Mouse (Mus musculus): ENCODE measurements around the gene Pax5. TPM values are rescaled to one million over a fixed set of nuclear protein-coding genes. Genes with fewer than 3 reads are reported as not detected.

Gene Pax5
- polyA plus RNA-seq, 1 experiment from 2014 or later: not detected

GRCm38 (mm10) chr4:44630059-44630458 is 80.2 kb downstream of the Pax5 start:
- H3K4me2 ChIP-seq (ENCODE audit: low read depth, severe bottlenecking): no peak overlapping the region
- 0 out of 2 replicates have a peak, but pooled peaks cover 3% of the 10 kb centered on the region for H3K4me1 ChIP-seq (ENCODE audit: control insufficient read depth, insufficient read depth, low read length)
- no peaks in the 10 kb centered on the region for H3K36me3 ChIP-seq (ENCODE audit: control insufficient read depth, insufficient read depth, low read length)
- ATAC-seq (ENCODE audit: insufficient number of reproducible peaks, low FRiP score, low TSS enrichment, low read depth): no peak
- DNase-seq (ENCODE audit: low spot score): no peak
- H3K27ac ChIP-seq (replicated peaks; ENCODE audit: low read depth, low read length): no peak overlapping the region
- H3K9me3 ChIP-seq (ENCODE audit: control insufficient read depth, low read length): no peaks in the 10 kb centered on the region
- H3K27me3 ChIP-seq (ENCODE audit: control insufficient read depth, insufficient read depth, low read length): no peaks in the 10 kb centered on the region
- H3K4me3 ChIP-seq (ENCODE audit: low read depth, low read length): no peak overlapping the region
- 61% methylated on average over 6 of the region's 6 CpGs for WGBS
- no peak overlapping the region for H3K9ac ChIP-seq (ENCODE audit: low read length)

GRCm38 (mm10) chr4:44627890-44628289 is 82.4 kb downstream of the Pax5 start:
- H3K27me3 ChIP-seq (ENCODE audit: control insufficient read depth, insufficient read depth, low read length): no peaks in the 10 kb centered on the region; the same call in 1 of the 2 replicates
- no peak overlapping the region for H3K27ac ChIP-seq (replicated peaks; ENCODE audit: low read depth, low read length)
- ATAC-seq (ENCODE audit: insufficient number of reproducible peaks, low FRiP score, low TSS enrichment, low read depth) (no peak), DNase-seq (ENCODE audit: low spot score) (no peak)
- peaks cover 3% of the 10 kb centered on the region; the same call in 1 of the 2 replicates for H3K4me1 ChIP-seq (ENCODE audit: control insufficient read depth, insufficient read depth, low read length)
- H3K9me3 ChIP-seq (ENCODE audit: control insufficient read depth, low read length): no peaks in the 10 kb centered on the region
- H3K36me3 ChIP-seq (ENCODE audit: control insufficient read depth, insufficient read depth, low read length): no peaks in the 10 kb centered on the region
- no peak overlapping the region for H3K4me2 ChIP-seq (ENCODE audit: low read depth, severe bottlenecking)
- H3K4me3 ChIP-seq (ENCODE audit: low read depth, low read length): no peak overlapping the region
- no peak overlapping the region for H3K9ac ChIP-seq (ENCODE audit: low read length)

GRCm38 (mm10) chr4:44625108-44625424 is 85.2 kb downstream of the Pax5 start:
- Histone ChIP-seq H3K4me3 (ENCODE audit: low read depth, low read length) (no peak overlapping the region), H3K36me3 (ENCODE audit: control insufficient read depth, insufficient read depth, low read length) (no peaks in the 10 kb centered on the region), H3K27me3 (ENCODE audit: control insufficient read depth, insufficient read depth, low read length) (no peaks in the 10 kb centered on the region; the same call in 1 of the 2 replicates), H3K4me1 (ENCODE audit: control insufficient read depth, insufficient read depth, low read length) (peaks cover 3% of the 10 kb centered on the region; the same call in 1 of the 2 replicates), H3K9me3 (ENCODE audit: control insufficient read depth, low read length) (no peaks in the 10 kb centered on the region; the same call in 1 of the 2 replicates), H3K9ac (ENCODE audit: low read length) (no peak overlapping the region), H3K27ac (replicated peaks; ENCODE audit: low read depth, low read length) (no peak overlapping the region), H3K4me2 (ENCODE audit: low read depth, severe bottlenecking) (no peak overlapping the region)
- no peak for ATAC-seq (ENCODE audit: insufficient number of reproducible peaks, low FRiP score, low TSS enrichment, low read depth)
- WGBS: 87% methylated on average over 6 of the region's 6 CpGs
- DNase-seq (ENCODE audit: low spot score): no peak

GRCm38 (mm10) chr4:44624232-44625107 is 85.8 kb downstream of the Pax5 start:
- H3K36me3 ChIP-seq (ENCODE audit: control insufficient read depth, insufficient read depth, low read length): no peaks in the 10 kb centered on the region
- no peak overlapping the region for H3K4me2 ChIP-seq (ENCODE audit: low read depth, severe bottlenecking)
- no peaks in the 10 kb centered on the region; the same call in 1 of the 2 replicates for H3K27me3 ChIP-seq (ENCODE audit: control insufficient read depth, insufficient read depth, low read length)
- ATAC-seq (ENCODE audit: insufficient number of reproducible peaks, low FRiP score, low TSS enrichment, low read depth) (no peak), DNase-seq (ENCODE audit: low spot score) (no peak)
- H3K4me1 ChIP-seq (ENCODE audit: control insufficient read depth, insufficient read depth, low read length): peaks cover 3% of the 10 kb centered on the region; the same call in 1 of the 2 replicates
- no peak overlapping the region for H3K27ac ChIP-seq (replicated peaks; ENCODE audit: low read depth, low read length)
- WGBS: 81% methylated on average over 12 of the region's 12 CpGs
- no peak overlapping the region for H3K4me3 ChIP-seq (ENCODE audit: low read depth, low read length)
- H3K9me3 ChIP-seq (ENCODE audit: control insufficient read depth, low read length): no peaks in the 10 kb centered on the region; the same call in 1 of the 2 replicates
- H3K9ac ChIP-seq (ENCODE audit: low read length): no peak overlapping the region

GRCm38 (mm10) chr4:44623435-44623727 is 86.9 kb downstream of the Pax5 start:
- no peak overlapping the region for H3K9ac ChIP-seq (ENCODE audit: low read length)
- no peaks in the 10 kb centered on the region; the same call in 1 of the 2 replicates for H3K9me3 ChIP-seq (ENCODE audit: control insufficient read depth, low read length)
- H3K27me3 ChIP-seq (ENCODE audit: control insufficient read depth, insufficient read depth, low read length): no peaks in the 10 kb centered on the region; the same call in 1 of the 2 replicates
- no peaks in the 10 kb centered on the region for H3K36me3 ChIP-seq (ENCODE audit: control insufficient read depth, insufficient read depth, low read length)
- no peak for DNase-seq (ENCODE audit: low spot score)
- WGBS: 36% methylated on average over 5 of the region's 5 CpGs
- peaks cover 3% of the 10 kb centered on the region; the same call in 1 of the 2 replicates for H3K4me1 ChIP-seq (ENCODE audit: control insufficient read depth, insufficient read depth, low read length)
- no peak overlapping the region for H3K4me2 ChIP-seq (ENCODE audit: low read depth, severe bottlenecking)
- H3K27ac ChIP-seq (replicated peaks; ENCODE audit: low read depth, low read length): no peak overlapping the region
- no peak overlapping the region for H3K4me3 ChIP-seq (ENCODE audit: low read depth, low read length)
- no peak for ATAC-seq (ENCODE audit: insufficient number of reproducible peaks, low FRiP score, low TSS enrichment, low read depth)

- H3K27ac ChIP-seq (replicated peaks; ENCODE audit: low read depth, low read length): no peak overlapping the region
- H3K9ac ChIP-seq (ENCODE audit: low read length): no peak overlapping the region
- no peak for ATAC-seq (ENCODE audit: insufficient number of reproducible peaks, low FRiP score, low TSS enrichment, low read depth)
- no peaks in the 10 kb centered on the region for H3K36me3 ChIP-seq (ENCODE audit: control insufficient read depth, insufficient read depth, low read length)
- no peaks in the 10 kb centered on the region; the same call in 1 of the 2 replicates for H3K27me3 ChIP-seq (ENCODE audit: control insufficient read depth, insufficient read depth, low read length)
- H3K9me3 ChIP-seq (ENCODE audit: control insufficient read depth, low read length): no peaks in the 10 kb centered on the region; the same call in 1 of the 2 replicates
- no peak for DNase-seq (ENCODE audit: low spot score)
- no peak overlapping the region for H3K4me2 ChIP-seq (ENCODE audit: low read depth, severe bottlenecking)
- peaks cover 3% of the 10 kb centered on the region; the same call in 1 of the 2 replicates for H3K4me1 ChIP-seq (ENCODE audit: control insufficient read depth, insufficient read depth, low read length)
- no peak overlapping the region for H3K4me3 ChIP-seq (ENCODE audit: low read depth, low read length)
- WGBS: 52% methylated on average over 17 of the region's 17 CpGs
Observed at GRCm38 (mm10) chr4:44622682-44623434, 87.4 kb downstream of the Pax5 start.

- H3K27me3 ChIP-seq (ENCODE audit: control insufficient read depth, insufficient read depth, low read length): no peaks in the 10 kb centered on the region; the same call in 1 of the 2 replicates
- H3K4me1 ChIP-seq (ENCODE audit: control insufficient read depth, insufficient read depth, low read length): peaks cover 3% of the 10 kb centered on the region; the same call in 1 of the 2 replicates
- no peak overlapping the region for H3K4me3 ChIP-seq (ENCODE audit: low read depth, low read length)
- no peaks in the 10 kb centered on the region for H3K36me3 ChIP-seq (ENCODE audit: control insufficient read depth, insufficient read depth, low read length)
- H3K9ac ChIP-seq (ENCODE audit: low read length): no peak overlapping the region
- H3K9me3 ChIP-seq (ENCODE audit: control insufficient read depth, low read length): no peaks in the 10 kb centered on the region; the same call in 1 of the 2 replicates
- WGBS: 94% methylated on average over 5 of the region's 5 CpGs
- no peak overlapping the region for H3K4me2 ChIP-seq (ENCODE audit: low read depth, severe bottlenecking)
- H3K27ac ChIP-seq (replicated peaks; ENCODE audit: low read depth, low read length): no peak overlapping the region
- ATAC-seq (ENCODE audit: insufficient number of reproducible peaks, low FRiP score, low TSS enrichment, low read depth): no peak
- no peak for DNase-seq (ENCODE audit: low spot score)
Observed at GRCm38 (mm10) chr4:44620241-44620640, 90.0 kb downstream of the Pax5 start.

GRCm38 (mm10) chr4:44614066-44614667 is 96.1 kb downstream of the Pax5 start:
- ATAC-seq (ENCODE audit: insufficient number of reproducible peaks, low FRiP score, low TSS enrichment, low read depth): no peak
- no peak for DNase-seq (ENCODE audit: low spot score)
- Histone ChIP-seq H3K27me3 (ENCODE audit: control insufficient read depth, insufficient read depth, low read length) (no peaks in the 10 kb centered on the region), H3K4me1 (ENCODE audit: control insufficient read depth, insufficient read depth, low read length) (no peaks in the 10 kb centered on the region), H3K36me3 (ENCODE audit: control insufficient read depth, insufficient read depth, low read length) (no peaks in the 10 kb centered on the region), H3K9ac (ENCODE audit: low read length) (no peak overlapping the region), H3K4me3 (ENCODE audit: low read depth, low read length) (no peak overlapping the region), H3K4me2 (ENCODE audit: low read depth, severe bottlenecking) (no peak overlapping the region), H3K9me3 (ENCODE audit: control insufficient read depth, low read length) (no peaks in the 10 kb centered on the region), H3K27ac (replicated peaks; ENCODE audit: low read depth, low read length) (no peak overlapping the region)
- 87% methylated on average over 8 of the region's 8 CpGs for WGBS

Measured in limb, embryonic 11.5 days (tissue).